Mouse (Mus musculus): ENCODE data around the gene Neurl3. TPM values are rescaled to one million over a fixed set of nuclear protein-coding genes. Genes with fewer than 3 reads are reported as not detected.

The Neurl3 gene
- total RNA-seq, 2 experiments from 2014 or later, result 0.40 to 0.50 TPM

DNA sequence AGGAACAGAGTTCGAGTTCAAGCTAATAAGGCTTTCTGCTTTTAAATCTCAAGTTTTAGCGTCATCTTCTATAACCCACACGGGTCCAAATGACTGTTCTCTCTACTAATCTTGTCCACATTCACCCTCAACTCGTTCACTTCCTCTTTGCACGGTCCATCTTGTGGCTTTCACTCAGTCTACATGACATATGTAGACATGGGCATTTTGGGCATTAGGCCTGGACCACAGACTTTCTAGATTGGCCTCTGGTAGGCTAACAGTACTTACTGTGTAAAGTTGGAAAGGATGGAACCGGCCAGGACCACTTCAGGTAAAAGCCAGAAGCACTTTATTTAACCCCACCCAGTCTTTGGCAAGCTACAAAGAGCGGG, 32.6 kb upstream of the Neurl3 start:
- TF ChIP-seq CTCF (IDR thresholded peaks at IDR 0.05), result no peak
- Histone ChIP-seq H3K4me3 (no peak overlapping the region; the same call in 1 of the 2 replicates), H3K27ac (no peak overlapping the region)
- intact Hi-C loops (cut with DNase I), result no loop called here
- no peak for DNase-seq (ENCODE audit: extremely low spot score in 1 of 2, low spot score in 2 of 2)

DNA sequence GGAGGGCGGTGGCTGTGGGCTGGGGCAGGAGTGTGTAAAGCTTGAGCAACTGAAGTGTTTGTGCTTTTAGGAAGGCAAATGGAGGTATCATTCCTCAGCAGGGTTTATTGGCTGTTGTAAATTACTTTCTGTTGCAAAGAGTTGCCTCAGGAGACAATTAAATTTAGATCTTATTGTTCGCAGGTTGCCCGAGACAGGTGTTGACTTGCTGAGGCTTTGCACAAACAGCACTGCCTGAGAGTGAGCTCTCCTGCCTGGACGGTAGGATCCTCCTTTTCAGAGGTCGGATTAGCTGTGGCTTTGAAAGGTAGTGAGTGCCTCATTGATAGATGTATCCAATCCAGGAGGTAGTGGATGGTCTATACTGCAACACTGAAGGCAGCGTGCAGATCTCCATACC, 31.6 kb upstream of the Neurl3 start:
- intact Hi-C loops (cut with DNase I), result no loop called here
- DNase-seq (ENCODE audit: extremely low spot score in 1 of 2, low spot score in 2 of 2), result no peak

DNA sequence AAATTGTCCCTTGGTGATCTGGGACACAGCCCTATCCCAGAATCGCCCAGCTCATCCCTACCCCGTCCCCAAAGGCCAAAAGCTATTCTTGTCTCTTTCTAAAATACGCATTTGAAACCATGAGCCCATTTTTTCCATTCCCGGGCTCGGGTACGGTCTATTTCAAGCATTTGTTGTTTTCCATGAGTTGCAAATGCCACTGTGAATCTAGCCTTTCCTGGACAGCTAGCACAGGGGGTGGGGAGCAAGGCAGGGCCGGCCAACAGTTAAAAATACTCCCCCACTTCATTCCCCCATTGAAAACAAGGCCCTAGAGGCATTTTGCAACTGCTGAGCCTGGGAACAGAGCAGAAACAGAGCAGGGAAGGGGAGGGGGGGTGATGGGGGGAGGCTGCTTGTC, 30.3 kb upstream of the Neurl3 start:
- DNase-seq (ENCODE audit: extremely low spot score in 1 of 2, low spot score in 2 of 2), result no peak
- Histone ChIP-seq H3K27ac (no peak overlapping the region; the same call in 1 of the 2 replicates), H3K4me3 (no peak overlapping the region)
- no peak for TF ChIP-seq CTCF (IDR thresholded peaks at IDR 0.05)
- intact Hi-C loops (cut with DNase I), result no loop called here

More for the DNA sequence above, 31.6 kb upstream of the Neurl3 start:
- Histone ChIP-seq H3K4me3 (no peak overlapping the region), H3K27ac (no peak overlapping the region)
- no peak for TF ChIP-seq CTCF (IDR thresholded peaks at IDR 0.05)

DNA sequence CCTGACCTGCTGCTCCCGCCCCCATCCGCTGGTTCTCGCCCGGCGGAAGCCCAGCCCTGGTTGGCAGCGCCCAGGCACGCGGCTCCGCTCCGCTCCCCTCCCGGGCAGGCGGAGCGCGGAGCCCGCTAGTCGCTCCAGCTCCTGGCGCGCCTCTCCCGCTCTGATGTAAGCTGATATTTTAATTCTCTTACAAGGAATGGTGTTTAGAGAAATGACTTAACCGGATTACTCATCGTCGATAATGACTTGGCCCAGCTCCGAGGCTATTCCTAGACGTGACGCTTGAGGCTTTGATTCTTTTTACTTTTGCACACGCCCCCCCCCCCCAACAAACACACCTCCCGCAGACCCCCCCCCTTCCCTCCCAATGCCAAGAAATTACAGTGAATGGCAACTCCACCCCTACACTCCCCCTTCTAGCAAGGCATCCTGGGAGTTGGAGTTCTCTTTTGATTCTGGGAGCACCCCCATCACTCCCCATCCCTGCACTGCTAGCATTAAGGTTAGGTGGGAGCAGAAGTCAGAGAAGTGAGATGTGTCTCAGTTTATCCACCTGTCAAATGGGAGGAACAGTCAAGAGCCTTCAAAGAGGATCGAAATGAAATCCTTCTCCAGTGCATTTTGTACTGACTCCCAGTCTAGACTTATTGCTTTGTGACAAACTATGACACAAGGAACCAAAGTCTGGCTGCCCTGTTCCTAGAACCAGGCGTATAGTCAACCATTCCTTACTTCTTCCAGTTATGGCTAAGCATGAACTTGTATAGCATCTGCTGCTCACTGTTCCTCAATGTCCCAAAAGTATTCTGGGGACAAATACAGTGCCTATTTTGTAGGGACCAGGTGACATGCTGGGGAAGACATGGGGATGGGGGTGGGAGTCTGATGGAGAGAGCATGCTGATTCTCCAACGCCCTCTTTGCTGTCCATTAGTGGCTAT, 29.2 kb upstream of the Neurl3 start:
- intact Hi-C loops (cut with DNase I), result no loop called here
- Histone ChIP-seq H3K4me3 (peak overlapping the region; percentile 42), H3K27ac (peak overlapping the region; percentile 67)
- DNase-seq (ENCODE audit: extremely low spot score in 1 of 2, low spot score in 2 of 2), result peak; percentile 73 to 76
- no peak for TF ChIP-seq CTCF (IDR thresholded peaks at IDR 0.05)

DNA sequence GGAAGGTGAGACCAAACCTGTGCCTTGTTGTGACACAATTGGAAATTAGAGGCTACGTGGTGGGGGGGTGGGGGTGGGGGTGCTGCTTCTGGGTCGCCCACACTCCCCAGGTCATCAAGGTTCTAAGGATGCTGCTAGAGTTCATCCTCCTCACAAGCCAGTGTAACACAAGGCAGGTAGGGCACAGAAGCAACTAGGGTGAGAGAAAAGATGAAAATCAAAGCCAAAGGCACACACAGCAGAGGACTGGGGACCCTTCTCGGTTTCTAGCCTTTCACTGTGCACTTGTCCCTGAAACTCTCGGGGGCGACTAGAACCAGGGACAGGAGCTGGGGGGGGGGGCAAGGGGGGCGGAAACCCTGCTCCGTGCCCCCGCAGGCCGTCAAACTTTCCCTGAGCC, 28.5 kb upstream of the Neurl3 start:
- TF ChIP-seq CTCF (IDR thresholded peaks at IDR 0.05), result no peak
- H3K4me3 ChIP-seq, result peak overlapping the region; percentile 42
- peak overlapping the region; percentile 67 for H3K27ac ChIP-seq
- intact Hi-C loops (cut with DNase I), result no loop called here
- no peak for DNase-seq (ENCODE audit: extremely low spot score in 1 of 2, low spot score in 2 of 2)

DNA sequence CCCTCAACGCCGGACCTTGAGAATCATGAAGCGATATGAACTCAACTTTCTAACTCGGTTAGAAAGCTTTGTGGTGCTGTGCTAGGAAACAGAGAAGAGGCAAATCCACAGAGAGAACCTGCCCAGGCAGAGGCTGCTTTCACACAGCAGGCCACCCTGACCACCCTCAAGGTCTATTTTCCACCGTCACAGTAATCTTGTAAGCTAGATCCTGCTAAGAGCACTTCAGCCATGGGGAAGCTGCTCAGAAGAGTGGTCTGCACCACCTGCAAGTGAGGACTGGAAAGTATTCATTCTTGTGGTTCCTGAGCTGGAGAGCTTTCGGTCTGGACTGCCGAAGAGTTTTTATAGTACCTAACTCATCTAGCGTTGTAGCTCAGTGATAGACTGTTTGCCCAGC, 27.8 kb upstream of the Neurl3 start:
- TF ChIP-seq CTCF (IDR thresholded peaks at IDR 0.05), result no peak

DNA sequence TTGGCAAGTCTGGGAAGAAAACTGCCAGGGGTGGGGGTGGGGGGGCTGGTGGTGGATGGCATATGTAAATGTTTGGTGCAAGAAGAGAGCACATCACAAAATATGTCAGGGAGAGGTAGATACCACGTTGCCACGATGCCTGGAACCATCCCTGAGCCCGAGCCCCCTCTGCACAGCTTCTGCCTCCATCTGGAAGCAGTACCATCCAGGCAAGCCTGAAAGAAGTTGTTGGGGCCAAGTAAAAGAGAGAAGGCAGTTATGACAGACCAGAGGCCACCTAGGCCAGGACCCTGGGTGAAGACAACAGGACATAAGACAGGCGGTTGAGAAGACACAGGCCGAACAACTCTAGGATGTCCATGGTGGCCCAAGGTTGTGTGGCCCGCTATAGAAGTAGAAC, 26.0 kb upstream of the Neurl3 start:
- Histone ChIP-seq H3K4me3 (no peak overlapping the region), H3K27ac (no peak overlapping the region)
- TF ChIP-seq CTCF (IDR thresholded peaks at IDR 0.05), result no peak
- intact Hi-C loops (cut with DNase I), result no loop called here
- no peak for DNase-seq (ENCODE audit: extremely low spot score in 1 of 2, low spot score in 2 of 2)

More for the DNA sequence above, 27.8 kb upstream of the Neurl3 start:
- H3K4me3 ChIP-seq, result no peak overlapping the region
- no peak for DNase-seq (ENCODE audit: extremely low spot score in 1 of 2, low spot score in 2 of 2)
- intact Hi-C loops (cut with DNase I), result no loop called here
- H3K27ac ChIP-seq, result no peak overlapping the region

DNA sequence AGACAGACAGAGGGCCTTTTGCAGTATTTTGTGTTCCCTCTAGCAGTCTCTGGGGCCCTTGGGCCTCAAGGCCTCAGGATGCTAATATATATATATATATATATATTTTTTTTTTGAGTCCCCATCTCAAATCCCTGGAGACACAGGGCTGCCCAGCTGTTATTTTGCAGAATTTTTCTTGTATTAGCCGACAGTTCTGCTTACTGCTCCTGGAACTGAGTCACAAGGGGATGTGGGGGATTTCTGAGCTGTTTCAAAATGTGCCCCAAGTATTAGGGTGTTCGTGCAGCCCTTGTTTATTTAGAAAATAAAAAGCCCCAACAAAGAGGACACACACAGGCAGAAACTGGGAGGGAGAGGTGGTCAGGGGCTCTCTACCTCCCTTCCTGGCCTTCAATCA, 25.2 kb upstream of the Neurl3 start:
- DNase-seq (ENCODE audit: extremely low spot score in 1 of 2, low spot score in 2 of 2), result no peak
- Histone ChIP-seq H3K27ac (no peak overlapping the region), H3K4me3 (no peak overlapping the region)
- intact Hi-C loops (cut with DNase I), result no loop called here
- TF ChIP-seq CTCF (IDR thresholded peaks at IDR 0.05), result no peak

DNA sequence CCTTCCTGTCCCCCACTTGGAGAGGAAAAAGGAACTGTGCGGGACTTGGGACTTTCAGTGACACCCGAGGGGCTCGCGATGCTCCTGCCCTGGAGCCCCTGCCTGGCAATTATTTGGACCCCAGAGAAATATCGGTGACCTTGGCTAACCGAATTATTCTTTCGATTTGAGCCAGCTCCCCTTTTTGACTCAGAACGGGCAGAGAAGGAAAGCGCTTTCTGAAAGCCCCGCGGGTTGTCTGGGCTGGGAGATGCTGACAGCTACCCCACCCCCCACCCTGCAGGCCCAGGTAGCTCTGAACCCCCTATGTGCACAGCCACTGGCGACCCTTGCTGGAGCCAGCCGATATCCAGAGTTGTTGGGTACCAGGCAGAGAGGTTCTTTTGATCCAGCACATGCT, 24.6 kb upstream of the Neurl3 start:
- intact Hi-C loops (cut with DNase I), result no loop called here
- TF ChIP-seq CTCF (IDR thresholded peaks at IDR 0.05), result no peak
- no peak for DNase-seq (ENCODE audit: extremely low spot score in 1 of 2, low spot score in 2 of 2)
- Histone ChIP-seq H3K4me3 (no peak overlapping the region), H3K27ac (no peak overlapping the region)

DNA sequence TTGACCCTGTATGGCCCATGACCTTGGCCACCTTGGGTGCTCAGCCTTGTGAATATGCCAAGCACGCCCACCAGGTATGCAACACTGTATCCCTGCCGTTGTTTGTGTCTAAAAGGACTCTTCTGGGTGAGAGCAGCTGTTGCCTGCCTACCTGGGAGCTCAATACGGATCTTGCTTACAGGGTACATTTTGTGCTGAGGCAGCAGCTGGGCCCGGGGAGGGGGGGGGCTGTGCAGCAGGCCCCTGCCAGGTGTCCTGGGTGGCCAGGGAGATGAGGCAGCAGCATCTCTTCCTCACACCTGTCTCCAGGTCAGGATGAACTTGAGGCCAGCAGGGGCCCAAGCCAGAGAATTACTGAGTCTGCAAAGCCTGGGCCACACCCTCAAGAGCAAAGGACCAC, 23.6 kb upstream of the Neurl3 start:
- no peak for DNase-seq (ENCODE audit: extremely low spot score in 1 of 2, low spot score in 2 of 2)
- H3K4me3 ChIP-seq, result no peak overlapping the region
- no peak overlapping the region for H3K27ac ChIP-seq
- TF ChIP-seq CTCF (IDR thresholded peaks at IDR 0.05), result no peak
- intact Hi-C loops (cut with DNase I), result no loop called here

DNA sequence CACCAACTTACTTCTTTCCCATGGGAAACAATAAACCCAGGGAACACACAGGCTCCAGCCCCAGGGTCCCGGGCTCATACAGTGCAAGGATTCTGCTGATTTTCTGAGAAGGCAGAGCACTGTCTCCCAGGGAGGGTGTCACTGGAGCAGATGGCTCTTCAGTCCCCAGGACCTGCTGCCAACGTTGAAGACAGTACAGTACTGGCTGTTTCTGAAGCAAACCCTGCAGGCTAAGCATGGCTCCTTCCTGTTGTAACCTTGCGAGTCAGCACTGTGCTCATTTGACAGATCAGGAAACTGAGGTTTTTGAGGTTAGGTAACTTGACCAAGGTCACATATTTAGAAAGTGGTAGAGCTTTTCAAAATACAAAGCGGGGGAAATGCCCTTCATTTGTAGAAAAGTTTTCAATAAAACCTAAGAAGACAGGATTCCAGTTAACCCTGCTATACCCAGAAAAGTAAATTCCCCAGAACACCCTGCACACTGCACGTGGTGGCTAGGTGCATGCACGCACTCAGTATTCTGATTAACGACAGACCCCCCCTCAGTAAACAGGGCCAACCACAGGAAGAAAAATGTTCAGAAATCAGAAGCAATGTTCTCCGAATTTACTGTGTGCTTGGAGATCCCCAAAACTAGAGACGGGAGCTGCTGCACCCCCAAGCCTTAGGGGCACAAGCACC, 22.1 kb upstream of the Neurl3 start:
- intact Hi-C loops (cut with DNase I), result no loop called here
- no peak for DNase-seq (ENCODE audit: extremely low spot score in 1 of 2, low spot score in 2 of 2)
- TF ChIP-seq CTCF (IDR thresholded peaks at IDR 0.05), result no peak
- Histone ChIP-seq H3K27ac (no peak overlapping the region), H3K4me3 (no peak overlapping the region)

DNA sequence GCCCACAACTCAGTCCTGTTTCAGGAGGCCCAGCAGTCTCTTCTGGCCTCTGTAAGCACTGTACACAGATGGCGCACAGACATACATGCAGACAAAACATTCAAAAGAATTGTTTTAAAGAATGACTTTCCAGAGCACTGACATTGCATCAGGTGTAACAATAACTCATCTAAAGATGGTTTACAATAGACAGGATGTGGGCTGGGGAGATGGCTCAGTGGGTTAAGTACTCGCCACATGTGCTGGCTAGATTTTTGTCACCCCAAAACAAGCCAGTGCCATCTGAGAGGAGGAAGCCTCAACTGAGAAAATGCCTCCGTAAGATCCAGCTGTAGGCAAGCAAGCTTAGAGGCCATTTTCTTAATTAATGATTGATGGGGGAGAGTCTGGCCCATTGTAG, 19.9 kb upstream of the Neurl3 start:
- no peak overlapping the region for H3K27ac ChIP-seq
- intact Hi-C loops (cut with DNase I), result no loop called here
- no peak for TF ChIP-seq CTCF (IDR thresholded peaks at IDR 0.05)
- H3K4me3 ChIP-seq, result no peak overlapping the region
- DNase-seq (ENCODE audit: extremely low spot score in 1 of 2, low spot score in 2 of 2), result no peak

Measured in left cerebral cortex, adult 2 months (tissue).